Mouse (Mus musculus): Measurements from ENCODE around the gene Agr2. TPM values are rescaled to one million over a fixed set of nuclear protein-coding genes. Genes with fewer than 3 reads are reported as not detected.
A peak's percentile ranks its signal among the peaks of the same experiment; 100 is the strongest.

Gene Agr2
- polyA plus RNA-seq, 1 experiment from 2014 or later, result not detected

GRCm38 (mm10) chr12:36042348-36042778 lies 49.7 kb downstream of the Agr2 start, which contains the start of gene Tspan13:
Gene Tspan13 (minus strand): TSS chr12:36042500.
- under 1% methylated on average over 35 of the region's 35 CpGs for WGBS
- Histone ChIP-seq H3K4me3 (peak within 1 kb of the TSS; percentile 97), H3K27ac (peak within 1 kb of the TSS; percentile 76; the same call in 1 of the 2 replicates), H3K4me1 (peaks cover 12% of the 10 kb centered on the region), H3K36me3 (no peaks in the 10 kb centered on the region), H3K27me3 (replicated peaks) (no peaks in the 10 kb centered on the region), H3K9ac (peak within 1 kb of the TSS; percentile 97), H3K4me2 (replicated peaks) (peak within 1 kb of the TSS; percentile 64), H3K9me3 (no peaks in the 10 kb centered on the region)
- peak; percentile 98 for ATAC-seq (ENCODE audit: low FRiP score, low read depth)

- Histone ChIP-seq H3K4me3 (no peak overlapping the region), H3K4me1 (peaks cover 11% of the 10 kb centered on the region), H3K4me2 (replicated peaks) (no peak overlapping the region), H3K27me3 (replicated peaks) (no peaks in the 10 kb centered on the region), H3K27ac (no peak overlapping the region), H3K9me3 (no peaks in the 10 kb centered on the region), H3K36me3 (no peaks in the 10 kb centered on the region), H3K9ac (no peak overlapping the region)
- ATAC-seq (ENCODE audit: low FRiP score, low read depth), result no peak
- WGBS, result 73% methylated on average over 2 of the region's 2 CpGs
Measured at GRCm38 (mm10) chr12:36044691-36045090, 52.0 kb downstream of the Agr2 start.

GRCm38 (mm10) chr12:36046196-36046595 lies 53.5 kb downstream of the Agr2 start:
- H3K4me1 ChIP-seq, result peaks cover 1% of the 10 kb centered on the region; the same call in 1 of the 2 replicates
- no peaks in the 10 kb centered on the region for H3K9me3 ChIP-seq
- no peaks in the 10 kb centered on the region for H3K27me3 ChIP-seq (replicated peaks)
- 59% methylated on average over 5 of the region's 5 CpGs for WGBS
- no peak overlapping the region for H3K4me3 ChIP-seq
- no peak overlapping the region for H3K9ac ChIP-seq
- no peak for ATAC-seq (ENCODE audit: low FRiP score, low read depth)
- H3K36me3 ChIP-seq, result no peaks in the 10 kb centered on the region
- H3K27ac ChIP-seq, result no peak overlapping the region
- H3K4me2 ChIP-seq (replicated peaks), result no peak overlapping the region

DNA sequence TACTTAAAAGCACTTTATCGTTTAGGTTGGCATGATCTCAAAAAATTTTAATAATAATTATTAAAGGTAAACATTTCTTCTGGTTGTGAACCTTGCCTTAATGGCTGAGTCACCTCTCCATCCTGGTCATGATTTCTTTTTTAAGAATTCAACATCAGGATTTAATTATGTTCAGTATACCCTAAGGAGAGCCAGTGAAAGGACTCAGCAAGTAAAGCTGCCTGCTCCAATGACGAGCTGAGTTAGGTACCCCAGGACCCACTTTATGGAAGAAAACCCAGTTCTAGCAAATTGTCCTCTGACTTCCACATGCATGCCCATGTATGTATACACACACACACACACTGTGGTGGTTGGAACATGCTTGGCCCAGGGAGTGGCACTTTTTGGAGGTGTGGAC lies 54.9 kb downstream of the Agr2 start:
- H3K9me3 ChIP-seq, result no peaks in the 10 kb centered on the region
- no peaks in the 10 kb centered on the region for H3K4me1 ChIP-seq
- H3K36me3 ChIP-seq, result no peaks in the 10 kb centered on the region
- no peak overlapping the region for H3K4me3 ChIP-seq
- ATAC-seq (ENCODE audit: low FRiP score, low read depth), result no peak
- no peaks in the 10 kb centered on the region for H3K27me3 ChIP-seq (replicated peaks)
- no peak overlapping the region for H3K9ac ChIP-seq
- no peak overlapping the region for H3K4me2 ChIP-seq (replicated peaks)
- 89% methylated on average over 2 of the region's 2 CpGs for WGBS
- H3K27ac ChIP-seq, result no peak overlapping the region

DNA sequence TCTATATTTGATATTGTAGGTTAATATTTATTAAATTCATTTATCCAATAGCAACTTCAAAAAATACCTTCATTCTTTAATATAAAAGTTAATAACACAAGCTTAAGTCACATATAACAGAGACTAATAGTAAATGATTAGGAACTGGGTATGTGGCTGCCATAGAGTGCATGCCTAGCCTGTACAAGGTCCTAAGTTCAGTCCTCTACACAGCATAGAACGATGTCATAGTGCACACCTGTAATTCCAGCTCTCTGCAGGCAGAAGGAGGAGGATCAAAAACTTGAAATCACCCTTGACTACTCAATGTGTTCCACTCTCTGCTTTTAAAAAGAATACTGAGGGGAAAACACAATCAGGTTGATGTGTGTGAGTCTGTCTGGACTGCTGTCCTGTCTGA lies 57.6 kb downstream of the Agr2 start:
- no peaks in the 10 kb centered on the region for H3K4me1 ChIP-seq
- H3K36me3 ChIP-seq, result no peaks in the 10 kb centered on the region
- H3K27ac ChIP-seq, result no peak overlapping the region
- 86% methylated on average over 1 of the region's 1 CpGs for WGBS
- H3K9ac ChIP-seq, result no peak overlapping the region
- no peak overlapping the region for H3K4me2 ChIP-seq (replicated peaks)
- ATAC-seq (ENCODE audit: low FRiP score, low read depth), result no peak
- H3K27me3 ChIP-seq (replicated peaks), result no peaks in the 10 kb centered on the region
- no peak overlapping the region for H3K4me3 ChIP-seq
- H3K9me3 ChIP-seq, result no peaks in the 10 kb centered on the region

Other genes starting within 250 kb of the Agr2 start
- gene Agr3, start 67.3 kb upstream of the Agr2 start, polyA plus RNA-seq (2016; fragmentation: Nextera tagmentation; extraction: Ambion mirVana), result not detected in 2 replicates
- 255 and 277 TPM in 2 replicates for gene Tspan13, start 49.6 kb downstream of the Agr2 start, polyA plus RNA-seq (2016; fragmentation: Nextera tagmentation; extraction: Ambion mirVana)
- gene Ankmy2, start 164.2 kb downstream of the Agr2 start, polyA plus RNA-seq (2016; fragmentation: Nextera tagmentation; extraction: Ambion mirVana), result 30.2 and 32.2 TPM in 2 replicates
- 313 and 315 TPM in 2 replicates for gene Bzw2, start 165.2 kb downstream of the Agr2 start, polyA plus RNA-seq (2016; fragmentation: Nextera tagmentation; extraction: Ambion mirVana)